Mouse (Mus musculus) E14TG2a.4 (cell line): ENCODE data around the gene Eif3a.
A peak's percentile ranks its signal among the peaks of the same experiment; 100 is the strongest.

Experiments used
- CTCF ChIP-seq: conservative IDR thresholded peaks from 2 replicates; pipeline ENCODE4 v1.5.1; 2014; ENCODE audit warnings: low read length
- NANOG ChIP-seq: IDR thresholded peaks from 2 replicates; pipeline ENCODE4 v1.6.1; 2014; ENCODE audit warnings: borderline replicate concordance, low read length, mixed read lengths

- TF ChIP-seq CTCF = peak; percentile 14; the same call in 1 of the 2 replicates
- TF ChIP-seq NANOG = no peak
These were observed 20.9 kb upstream of the Eif3a start, which contains the start of gene Fam45a for GRCm38 (mm10) chr19:60811098-60812035.
